Mouse (Mus musculus) kidney, adult 2 months (tissue): ENCODE measurements around the gene Wwox. TPM values are rescaled to one million over a fixed set of nuclear protein-coding genes. Genes with fewer than 3 reads are reported as not detected.

ENCODE experiments used
- DNase-seq: peaks from one replicate; pipeline ENCODE4 v3.0.0; 2021
- H3K27ac ChIP-seq: fragments of 200-500 bp; 2 replicates; pipeline ENCODE4 v1.5.1; 2012; ENCODE audit warnings: low read depth, low read length, control low read depth, inconsistent platforms; ENCODE audit not compliant: insufficient read depth
- H3K27me3 ChIP-seq: fragments of 200-500 bp; replicated peaks from 2 replicates; pipeline ENCODE4 v1.6.1; 2012; ENCODE audit warnings: mild to moderate bottlenecking, moderate library complexity, low read length, inconsistent platforms; ENCODE audit not compliant: control insufficient read depth, insufficient read depth
- H3K36me3 ChIP-seq: fragments of 200-500 bp; 2 replicates; pipeline ENCODE4 v1.6.1; 2012; ENCODE audit warnings: mild to moderate bottlenecking, moderate library complexity, low read length, inconsistent platforms; ENCODE audit not compliant: control insufficient read depth, insufficient read depth
- H3K4me1 ChIP-seq: fragments of 200-500 bp; 2 replicates; pipeline ENCODE4 v1.6.1; 2011; ENCODE audit warnings: low read length; ENCODE audit not compliant: control insufficient read depth, insufficient read depth
- H3K4me3 ChIP-seq: fragments of 200-500 bp; 2 replicates; pipeline ENCODE4 v1.5.1; 2011; ENCODE audit warnings: mild to moderate bottlenecking, low read depth, low read length, control low read depth; ENCODE audit not compliant: insufficient read depth
- CTCF ChIP-seq: fragments of 200-500 bp; conservative IDR thresholded peaks from 2 replicates; pipeline ENCODE4 v1.5.1; 2011; ENCODE audit warnings: low read depth, mild to moderate bottlenecking, control low read depth, low read length, moderate library complexity, mixed read lengths; ENCODE audit not compliant: insufficient read depth, insufficient read length
- POLR2A ChIP-seq: fragments of 200-500 bp; IDR thresholded peaks from one replicate; pipeline ENCODE4 v1.6.1; 2011; ENCODE audit warnings: low read depth, low read length, control low read depth
- WGBS: fragments of 180-500 bp; shearing (Covaris S2); methylation state at CpG from one replicate; pipeline ENCODE4 v1.1.7; 2018; 5-methylcytosine and 5-hydroxymethylcytosine counted together
- polyA plus RNA-seq: library from polyadenylated mRNA; depleted of rRNA; stranded (reverse); fragments of >200 nt; gene quantifications from 2 replicates; pipeline ENCODE4 v1.2.3, GENCODE M21; 2012

Gene Wwox
- polyA plus RNA-seq, 1 experiment: 15.3 TPM

- DNase-seq: no peak
- TF ChIP-seq CTCF: no peak
- no peak for TF ChIP-seq POLR2A
- 71% methylated on average over 5 of the region's 5 CpGs for WGBS
- H3K36me3 ChIP-seq: no peaks in the 10 kb centered on the region
- no peak overlapping the region for H3K4me3 ChIP-seq
- no peaks in the 10 kb centered on the region for H3K27me3 ChIP-seq
- no peaks in the 10 kb centered on the region for H3K4me1 ChIP-seq
- H3K27ac ChIP-seq: no peak overlapping the region
These were observed 687.2 kb downstream of the Wwox start for GRCm38 (mm10) chr8:115126674-115127073.

- no peak for DNase-seq
- WGBS: 94% methylated on average over 4 of the region's 4 CpGs
- H3K27me3 ChIP-seq: no peaks in the 10 kb centered on the region
- no peaks in the 10 kb centered on the region for H3K36me3 ChIP-seq
- H3K27ac ChIP-seq: no peak overlapping the region
- H3K4me1 ChIP-seq: no peaks in the 10 kb centered on the region
- H3K4me3 ChIP-seq: no peak overlapping the region
- TF ChIP-seq CTCF: no peak
- TF ChIP-seq POLR2A: no peak
These were observed 689.9 kb downstream of the Wwox start for GRCm38 (mm10) chr8:115129307-115129706.

- 71% methylated on average over 17 of the region's 17 CpGs for WGBS
- Histone ChIP-seq H3K27me3 (no peaks in the 10 kb centered on the region), H3K4me3 (no peak overlapping the region), H3K4me1 (no peaks in the 10 kb centered on the region), H3K36me3 (no peaks in the 10 kb centered on the region), H3K27ac (no peak overlapping the region)
- TF ChIP-seq CTCF (no peak), POLR2A (no peak)
- DNase-seq: no peak
These were observed 693.7 kb downstream of the Wwox start for GRCm38 (mm10) chr8:115133119-115133518.

GRCm38 (mm10) chr8:115133711-115134218 lies 694.3 kb downstream of the Wwox start:
- 25% methylated on average over 7 of the region's 7 CpGs for WGBS
- no peak overlapping the region for H3K27ac ChIP-seq
- no peak for DNase-seq
- H3K36me3 ChIP-seq: no peaks in the 10 kb centered on the region
- H3K27me3 ChIP-seq: no peaks in the 10 kb centered on the region
- no peak overlapping the region for H3K4me3 ChIP-seq
- TF ChIP-seq POLR2A: no peak
- no peak for TF ChIP-seq CTCF
- H3K4me1 ChIP-seq: no peaks in the 10 kb centered on the region

- WGBS: 87% methylated on average over 10 of the region's 10 CpGs
- Histone ChIP-seq H3K4me3 (no peak overlapping the region), H3K27me3 (no peaks in the 10 kb centered on the region), H3K36me3 (no peaks in the 10 kb centered on the region), H3K27ac (no peak overlapping the region), H3K4me1 (no peaks in the 10 kb centered on the region)
- no peak for DNase-seq
- TF ChIP-seq POLR2A (no peak), CTCF (no peak)
These were observed 697.4 kb downstream of the Wwox start for GRCm38 (mm10) chr8:115136888-115137287.

GRCm38 (mm10) chr8:115141614-115142013 lies 702.2 kb downstream of the Wwox start:
- Histone ChIP-seq H3K27ac (no peak overlapping the region), H3K36me3 (no peaks in the 10 kb centered on the region), H3K4me1 (no peaks in the 10 kb centered on the region), H3K27me3 (no peaks in the 10 kb centered on the region), H3K4me3 (no peak overlapping the region)
- 57% methylated on average over 8 of the region's 8 CpGs for whole genome bisulfite sequencing
- no peak for TF ChIP-seq CTCF
- DNase-seq: no peak

GRCm38 (mm10) chr8:115143530-115144320 lies 704.3 kb downstream of the Wwox start:
- WGBS: 45% methylated on average over 9 of the region's 9 CpGs

More at GRCm38 (mm10) chr8:115143530-115144320, 704.3 kb downstream of the Wwox start:
- TF ChIP-seq CTCF (no peak), POLR2A (no peak)
- no peak overlapping the region for H3K4me3 ChIP-seq
- peak; percentile 60 for DNase-seq
- no peaks in the 10 kb centered on the region for H3K36me3 ChIP-seq
- no peaks in the 10 kb centered on the region for H3K4me1 ChIP-seq
- H3K27ac ChIP-seq: no peak overlapping the region
- no peaks in the 10 kb centered on the region for H3K27me3 ChIP-seq
